Mouse (Mus musculus): ENCODE measurements around the gene Arhgef17. TPM values are rescaled to one million over a fixed set of nuclear protein-coding genes. Genes with fewer than 3 reads are reported as not detected.

Arhgef17 gene
- polyA plus RNA-seq, 1 experiment from 2014 or later, result 8.0 TPM

Small RNAs within 50 kb of the gene (microRNA-seq; reads per million reads assigned to microRNA genes)
- 74.7 reads per million, percentile 45 among the genes with 10 or more reads in this experiment for gene Mir3102

Other genes starting within 250 kb of the Arhgef17 start
- 39.6 and 42.2 TPM in 2 replicates for gene Fam168a, start 225.5 kb downstream of the Arhgef17 start, polyA plus RNA-seq (2015; fragmentation: Nextera tagmentation; extraction: Ambion mirVana)
- gene Relt, start 68.7 kb downstream of the Arhgef17 start, polyA plus RNA-seq (2015; fragmentation: Nextera tagmentation; extraction: Ambion mirVana), result 4.4 and 6.2 TPM in 2 replicates
- gene P2ry6, start 42.5 kb upstream of the Arhgef17 start, polyA plus RNA-seq (2015; fragmentation: Nextera tagmentation; extraction: Ambion mirVana), result 6.0 and 7.9 TPM in 2 replicates
- gene P2ry2, start 80.8 kb upstream of the Arhgef17 start, polyA plus RNA-seq (2015; fragmentation: Nextera tagmentation; extraction: Ambion mirVana), result 3.5 and 3.8 TPM in 2 replicates
- 17.4 and 18.4 TPM in 2 replicates for gene Fchsd2, start 160.8 kb upstream of the Arhgef17 start, polyA plus RNA-seq (2015; fragmentation: Nextera tagmentation; extraction: Ambion mirVana)